Mouse (Mus musculus): Measurements from ENCODE around the gene Rapgef3. TPM values are rescaled to one million over a fixed set of nuclear protein-coding genes. Genes with fewer than 3 reads are reported as not detected.

Rapgef3 gene
- polyA plus RNA-seq, 1 experiment from 2014 or later, result 6.2 TPM

- ATAC-seq (ENCODE audit: low FRiP score), result no peak
- Histone ChIP-seq H3K4me2 (no peak overlapping the region), H3K36me3 (replicated peaks) (no peaks in the 10 kb centered on the region), H3K27me3 (no peaks in the 10 kb centered on the region), H3K9me3 (no peaks in the 10 kb centered on the region), H3K9ac (no peak overlapping the region), H3K27ac (no peak overlapping the region), H3K4me1 (0 out of 2 replicates have a peak, but pooled peaks cover 8% of the 10 kb centered on the region), H3K4me3 (replicated peaks) (no peak overlapping the region)
- 93% methylated on average over 7 of the region's 7 CpGs for WGBS
These were observed 28.8 kb downstream of the Rapgef3 start for GRCm38 (mm10) chr15:97738923-97739322.

GRCm38 (mm10) chr15:97731988-97732387 lies 35.8 kb downstream of the Rapgef3 start:
- Histone ChIP-seq H3K27ac (no peak overlapping the region), H3K27me3 (no peaks in the 10 kb centered on the region; the same call in 1 of the 2 replicates), H3K4me3 (replicated peaks) (no peak overlapping the region), H3K4me2 (no peak overlapping the region), H3K9me3 (no peaks in the 10 kb centered on the region), H3K36me3 (replicated peaks) (no peaks in the 10 kb centered on the region), H3K4me1 (no peaks in the 10 kb centered on the region), H3K9ac (no peak overlapping the region)
- 93% methylated on average over 11 of the region's 11 CpGs for WGBS
- ATAC-seq (ENCODE audit: low FRiP score), result no peak

- Histone ChIP-seq H3K27ac (no peak within 1 kb of the TSS), H3K4me1 (no peaks in the 10 kb centered on the region), H3K36me3 (replicated peaks) (no peaks in the 10 kb centered on the region), H3K4me3 (replicated peaks) (no peak within 1 kb of the TSS), H3K4me2 (no peak within 1 kb of the TSS), H3K9ac (no peak within 1 kb of the TSS), H3K9me3 (no peaks in the 10 kb centered on the region), H3K27me3 (no peaks in the 10 kb centered on the region; the same call in 1 of the 2 replicates)
- 93% methylated on average over 8 of the region's 8 CpGs for WGBS
- ATAC-seq (ENCODE audit: low FRiP score), result no peak
These were observed 36.7 kb downstream of the Rapgef3 start, which contains the start of gene Endou for GRCm38 (mm10) chr15:97731111-97731510. Gene Endou, minus strand, starts transcription at chr15:97731339.

- no peaks in the 10 kb centered on the region for H3K36me3 ChIP-seq (replicated peaks)
- no peak overlapping the region for H3K4me3 ChIP-seq (replicated peaks)
- H3K9ac ChIP-seq, result no peak overlapping the region
- no peaks in the 10 kb centered on the region for H3K4me1 ChIP-seq
- H3K27me3 ChIP-seq, result no peaks in the 10 kb centered on the region; the same call in 1 of the 2 replicates
- ATAC-seq (ENCODE audit: low FRiP score), result no peak
- no peak overlapping the region for H3K4me2 ChIP-seq
- H3K27ac ChIP-seq, result no peak overlapping the region
- no peaks in the 10 kb centered on the region for H3K9me3 ChIP-seq
- 66% methylated on average over 6 of the region's 6 CpGs for WGBS
These were observed 37.4 kb downstream of the Rapgef3 start for GRCm38 (mm10) chr15:97730365-97730764.

DNA sequence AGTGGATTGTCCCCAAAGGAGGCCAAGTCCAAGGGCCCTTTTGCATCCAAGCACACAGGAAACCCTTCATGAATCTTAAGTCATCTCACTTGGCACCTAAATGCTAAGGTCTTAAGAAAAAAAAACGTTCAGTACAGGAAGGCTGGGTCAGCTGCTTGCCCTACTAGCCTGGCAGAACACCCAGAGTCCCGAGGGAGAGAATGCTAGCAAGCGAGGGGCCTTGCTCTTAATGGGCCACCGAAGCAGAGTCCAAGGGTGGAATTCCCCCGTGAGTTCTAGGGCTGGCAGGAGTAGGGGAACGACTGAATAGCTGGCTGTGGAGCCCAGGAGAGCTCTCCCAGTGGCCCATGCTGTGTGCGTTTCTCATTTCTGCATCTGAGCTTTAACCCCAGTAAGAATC lies 39.0 kb downstream of the Rapgef3 start:
- no peak overlapping the region for H3K27ac ChIP-seq
- no peak for ATAC-seq (ENCODE audit: low FRiP score)

DNA sequence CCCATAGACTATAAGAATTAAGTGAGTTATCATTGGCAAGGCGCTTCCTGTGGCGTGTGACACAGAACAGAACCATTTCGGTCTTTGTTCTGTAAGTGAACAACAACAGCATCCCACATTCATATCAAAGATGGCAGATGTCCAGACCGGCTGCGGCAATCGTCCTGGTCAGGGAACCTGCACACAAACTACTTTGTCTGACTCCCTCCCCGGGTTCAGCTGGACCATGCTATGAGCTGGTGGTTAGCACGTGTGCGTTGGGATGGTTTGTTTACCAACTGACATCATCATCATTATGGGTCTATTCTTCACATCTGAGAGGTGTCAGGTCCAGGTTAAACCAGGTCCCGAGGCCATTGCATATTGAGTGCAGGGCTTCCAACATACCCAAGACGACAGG lies 39.4 kb downstream of the Rapgef3 start:
- H3K27ac ChIP-seq, result no peak overlapping the region
- no peaks in the 10 kb centered on the region; the same call in 1 of the 2 replicates for H3K27me3 ChIP-seq
- H3K4me1 ChIP-seq, result no peaks in the 10 kb centered on the region
- no peak overlapping the region for H3K4me3 ChIP-seq (replicated peaks)
- WGBS, result 89% methylated on average over 11 of the region's 11 CpGs
- no peak overlapping the region for H3K9ac ChIP-seq
- no peak overlapping the region for H3K4me2 ChIP-seq
- ATAC-seq (ENCODE audit: low FRiP score), result no peak
- H3K36me3 ChIP-seq (replicated peaks), result no peaks in the 10 kb centered on the region
- H3K9me3 ChIP-seq, result no peaks in the 10 kb centered on the region

More for the DNA sequence above, 39.0 kb downstream of the Rapgef3 start:
- no peaks in the 10 kb centered on the region; the same call in 1 of the 2 replicates for H3K27me3 ChIP-seq
- H3K4me3 ChIP-seq (replicated peaks), result no peak overlapping the region
- H3K9me3 ChIP-seq, result no peaks in the 10 kb centered on the region
- H3K36me3 ChIP-seq (replicated peaks), result no peaks in the 10 kb centered on the region
- H3K4me2 ChIP-seq, result no peak overlapping the region
- 72% methylated on average over 7 of the region's 7 CpGs for WGBS
- no peak overlapping the region for H3K9ac ChIP-seq
- H3K4me1 ChIP-seq, result no peaks in the 10 kb centered on the region

DNA sequence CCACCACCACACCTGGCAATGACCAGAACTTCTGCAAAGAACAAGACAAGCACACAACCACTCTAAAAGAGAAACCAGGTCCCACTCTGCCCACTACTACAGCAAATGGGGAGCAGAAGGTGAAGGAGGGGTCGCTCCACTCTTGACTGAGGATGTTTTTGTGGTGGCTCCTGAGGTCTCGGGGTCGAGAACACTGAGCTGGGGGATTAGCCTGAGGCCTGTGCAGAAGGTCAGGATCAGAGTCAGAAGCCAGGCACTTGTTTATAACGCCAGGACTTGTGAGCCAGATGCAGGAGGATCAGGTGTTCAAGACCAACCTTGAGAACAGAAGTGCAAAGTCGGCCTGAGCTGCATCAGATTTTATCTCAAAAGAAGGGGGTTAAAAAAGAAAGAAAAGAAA lies 40.3 kb downstream of the Rapgef3 start:
- ATAC-seq (ENCODE audit: low FRiP score), result no peak
- Histone ChIP-seq H3K27me3 (no peaks in the 10 kb centered on the region; the same call in 1 of the 2 replicates), H3K36me3 (replicated peaks) (no peaks in the 10 kb centered on the region), H3K4me2 (no peak overlapping the region), H3K27ac (no peak overlapping the region), H3K4me3 (replicated peaks) (no peak overlapping the region), H3K9me3 (no peaks in the 10 kb centered on the region), H3K4me1 (no peaks in the 10 kb centered on the region), H3K9ac (no peak overlapping the region)
- WGBS, result 62% methylated on average over 5 of the region's 5 CpGs

GRCm38 (mm10) chr15:97727048-97727447 lies 40.7 kb downstream of the Rapgef3 start:
- 79% methylated on average over 8 of the region's 8 CpGs for WGBS
- no peak for ATAC-seq (ENCODE audit: low FRiP score)

GRCm38 (mm10) chr15:97726310-97726709 lies 41.5 kb downstream of the Rapgef3 start:
- H3K4me3 ChIP-seq (replicated peaks), result no peak overlapping the region
- no peak overlapping the region for H3K4me2 ChIP-seq
- no peaks in the 10 kb centered on the region; the same call in 1 of the 2 replicates for H3K27me3 ChIP-seq
- no peak overlapping the region for H3K9ac ChIP-seq
- no peaks in the 10 kb centered on the region for H3K36me3 ChIP-seq (replicated peaks)
- no peak for ATAC-seq (ENCODE audit: low FRiP score)
- WGBS, result 82% methylated on average over 13 of the region's 13 CpGs
- no peaks in the 10 kb centered on the region for H3K9me3 ChIP-seq
- no peaks in the 10 kb centered on the region for H3K4me1 ChIP-seq
- H3K27ac ChIP-seq, result 0 out of 2 replicates have a peak overlapping the region, but pooled peaks have one; percentile 8

More at GRCm38 (mm10) chr15:97727048-97727447, 40.7 kb downstream of the Rapgef3 start:
- H3K27ac ChIP-seq, result no peak overlapping the region
- no peaks in the 10 kb centered on the region for H3K9me3 ChIP-seq
- no peak overlapping the region for H3K4me3 ChIP-seq (replicated peaks)
- H3K4me2 ChIP-seq, result no peak overlapping the region
- no peaks in the 10 kb centered on the region for H3K4me1 ChIP-seq
- no peaks in the 10 kb centered on the region; the same call in 1 of the 2 replicates for H3K27me3 ChIP-seq
- H3K36me3 ChIP-seq (replicated peaks), result no peaks in the 10 kb centered on the region
- no peak overlapping the region for H3K9ac ChIP-seq

DNA sequence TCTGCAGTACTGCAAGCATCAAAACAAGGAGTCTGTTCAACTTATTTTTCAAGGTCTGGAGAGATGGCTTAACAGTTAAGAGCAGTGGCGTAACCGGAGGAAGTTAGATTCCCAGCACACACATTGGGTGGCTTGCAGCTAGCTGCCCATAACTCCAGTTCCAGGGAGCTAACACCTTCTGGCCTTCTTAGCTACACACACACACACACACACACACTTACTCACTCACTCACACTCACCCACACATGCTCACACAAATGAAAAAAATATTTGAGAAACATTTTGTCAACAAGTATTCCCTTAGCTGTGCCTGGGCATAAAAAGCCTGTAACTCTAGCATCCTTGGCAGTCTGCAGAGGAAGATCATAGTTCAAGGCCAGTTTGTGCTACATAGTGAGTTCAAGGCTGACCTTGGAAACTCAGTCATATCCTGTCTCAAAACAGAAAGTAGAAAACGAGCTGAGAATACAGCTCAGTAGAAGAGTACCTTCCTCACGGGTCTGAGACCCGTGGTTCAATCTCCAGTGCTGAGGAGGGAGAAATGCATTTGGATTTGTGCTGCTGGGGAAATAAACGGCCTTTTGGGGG lies 42.5 kb downstream of the Rapgef3 start:
- H3K4me1 ChIP-seq, result no peaks in the 10 kb centered on the region
- H3K27ac ChIP-seq, result no peak overlapping the region
- H3K4me3 ChIP-seq (replicated peaks), result no peak overlapping the region
- no peaks in the 10 kb centered on the region; the same call in 1 of the 2 replicates for H3K27me3 ChIP-seq
- no peaks in the 10 kb centered on the region for H3K9me3 ChIP-seq
- WGBS, result 78% methylated on average over 6 of the region's 6 CpGs
- no peaks in the 10 kb centered on the region for H3K36me3 ChIP-seq (replicated peaks)
- no peak for ATAC-seq (ENCODE audit: low FRiP score)
- no peak overlapping the region for H3K9ac ChIP-seq
- no peak overlapping the region for H3K4me2 ChIP-seq

DNA sequence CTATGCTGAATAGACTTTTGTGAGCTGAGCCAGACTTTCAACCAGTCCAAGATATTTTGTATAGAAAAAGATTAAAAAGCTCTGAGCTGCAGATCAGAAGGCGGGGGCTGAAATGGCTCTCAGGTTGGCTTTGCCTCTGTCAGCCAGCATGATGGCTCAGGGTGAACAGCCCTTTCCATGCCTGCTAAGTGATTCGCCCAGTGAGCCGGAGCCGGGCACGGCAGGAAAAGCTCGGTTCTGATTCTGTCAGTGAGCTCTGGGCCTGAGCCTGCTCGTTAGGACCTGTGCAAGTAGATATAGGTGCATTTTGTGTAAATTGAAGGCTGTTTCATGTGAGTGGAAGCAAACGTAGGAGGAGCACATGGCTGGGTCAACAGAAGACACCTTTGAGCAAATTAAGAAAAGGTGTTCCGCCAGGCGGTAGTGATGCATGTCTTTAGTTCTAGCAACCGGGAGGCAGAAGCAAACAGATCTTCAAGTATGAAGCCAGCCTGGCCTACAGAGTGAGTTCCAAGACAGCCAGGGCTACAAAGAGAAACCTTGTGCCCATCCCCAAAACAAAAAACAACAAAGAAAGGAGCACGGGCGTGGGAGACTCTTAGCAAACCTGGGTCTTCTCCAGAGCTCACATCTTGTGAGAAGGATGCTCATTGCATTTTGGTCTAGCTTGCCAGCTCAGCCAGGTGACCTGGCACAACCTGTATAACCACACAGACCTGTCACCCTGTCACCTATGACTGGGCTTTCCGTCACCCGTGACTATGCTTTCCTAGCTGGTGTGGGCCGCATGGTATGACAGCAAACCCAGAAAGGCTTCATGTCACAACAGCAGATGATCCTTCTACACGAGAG lies 43.2 kb downstream of the Rapgef3 start:
- Histone ChIP-seq H3K27me3 (no peaks in the 10 kb centered on the region; the same call in 1 of the 2 replicates), H3K9me3 (no peaks in the 10 kb centered on the region), H3K4me2 (no peak overlapping the region), H3K36me3 (replicated peaks) (no peaks in the 10 kb centered on the region), H3K27ac (no peak overlapping the region), H3K4me1 (no peaks in the 10 kb centered on the region), H3K4me3 (replicated peaks) (no peak overlapping the region), H3K9ac (no peak overlapping the region)
- 88% methylated on average over 17 of the region's 17 CpGs for WGBS
- ATAC-seq (ENCODE audit: low FRiP score), result no peak

GRCm38 (mm10) chr15:97723536-97724345 lies 44.0 kb downstream of the Rapgef3 start:
- Histone ChIP-seq H3K9ac (no peak overlapping the region), H3K9me3 (no peaks in the 10 kb centered on the region), H3K4me2 (no peak overlapping the region), H3K4me3 (replicated peaks) (no peak overlapping the region), H3K36me3 (replicated peaks) (no peaks in the 10 kb centered on the region), H3K27me3 (no peaks in the 10 kb centered on the region; the same call in 1 of the 2 replicates), H3K4me1 (no peaks in the 10 kb centered on the region), H3K27ac (no peak overlapping the region)
- WGBS, result 91% methylated on average over 6 of the region's 6 CpGs
- no peak for ATAC-seq (ENCODE audit: low FRiP score)
